Mouse (Mus musculus) E14TG2a.4 (cell line): Measurements from ENCODE around the gene Lzts3.
"Not testable (repeated sequence)": the region's sequence is repeated elsewhere in the genome, so short reads cannot be mapped to it uniquely, and the experiment has no call there.

Experiments used
- H3K27me3 ChIP-seq: 2 replicates; pipeline ENCODE4 v1.6.1; 2014; ENCODE audit warnings: low read length, control low read depth; ENCODE audit not compliant: insufficient read depth
- H3K36me3 ChIP-seq: 2 replicates; pipeline ENCODE4 v1.6.1; 2014; ENCODE audit warnings: low read length, control low read depth; ENCODE audit not compliant: insufficient read depth
- H3K4me1 ChIP-seq: replicated peaks from 2 replicates; pipeline ENCODE4 v1.6.1; 2014; ENCODE audit warnings: low read depth, low read length, control low read depth
- H3K4me3 ChIP-seq: replicated peaks from 2 replicates; pipeline ENCODE4 v1.5.1; 2014; ENCODE audit warnings: mild to moderate bottlenecking, low read length
- H3K9me3 ChIP-seq: 2 replicates; pipeline ENCODE4 v1.6.1; 2014; ENCODE audit warnings: low read length, control low read depth
- CTCF ChIP-seq: conservative IDR thresholded peaks from 2 replicates; pipeline ENCODE4 v1.5.1; 2014; ENCODE audit warnings: low read length
- NANOG ChIP-seq: IDR thresholded peaks from 2 replicates; pipeline ENCODE4 v1.6.1; 2014; ENCODE audit warnings: borderline replicate concordance, low read length, mixed read lengths
- POU5F1 ChIP-seq: IDR thresholded peaks from 2 replicates; pipeline ENCODE4 v1.6.1; 2014; ENCODE audit warnings: low read length, borderline replicate concordance

Gene Lzts3

GRCm38 (mm10) chr2:130663342-130663741 lies 20.7 kb upstream of the Lzts3 start:
- no peaks in the 10 kb centered on the region for H3K9me3 ChIP-seq
- TF ChIP-seq CTCF, result no peak
- TF ChIP-seq POU5F1, result no peak
- no peak for TF ChIP-seq NANOG

GRCm38 (mm10) chr2:130658530-130658929 lies 15.9 kb upstream of the Lzts3 start:
- H3K27me3 ChIP-seq, result no peaks in the 10 kb centered on the region
- H3K9me3 ChIP-seq, result no peaks in the 10 kb centered on the region
- H3K36me3 ChIP-seq, result peaks cover 98% of the 10 kb centered on the region
- peaks cover 19% of the 10 kb centered on the region for H3K4me1 ChIP-seq
- no peak for TF ChIP-seq POU5F1
- H3K4me3 ChIP-seq, result no peak overlapping the region

More at GRCm38 (mm10) chr2:130663342-130663741, 20.7 kb upstream of the Lzts3 start:
- Histone ChIP-seq H3K4me3 (peak overlapping the region; percentile 87), H3K36me3 (peaks cover 51% of the 10 kb centered on the region), H3K27me3 (no peaks in the 10 kb centered on the region), H3K4me1 (peaks cover 44% of the 10 kb centered on the region)

- TF ChIP-seq POU5F1 (no peak), CTCF (no peak)
- Histone ChIP-seq H3K4me3 (no peak overlapping the region), H3K36me3 (peaks cover 97% of the 10 kb centered on the region), H3K4me1 (peaks cover 9% of the 10 kb centered on the region), H3K27me3 (no peaks in the 10 kb centered on the region), H3K9me3 (no peaks in the 10 kb centered on the region)
These were observed 14.9 kb upstream of the Lzts3 start for GRCm38 (mm10) chr2:130657541-130657940.

GRCm38 (mm10) chr2:130656536-130656935 lies 13.9 kb upstream of the Lzts3 start:
- TF ChIP-seq POU5F1, result no peak
- no peak for TF ChIP-seq CTCF
- TF ChIP-seq NANOG, result no peak
- Histone ChIP-seq H3K4me3 (no peak overlapping the region), H3K27me3 (no peaks in the 10 kb centered on the region), H3K4me1 (peaks cover 9% of the 10 kb centered on the region), H3K36me3 (peaks cover 91% of the 10 kb centered on the region), H3K9me3 (no peaks in the 10 kb centered on the region)

- Histone ChIP-seq H3K4me1 (peaks cover 9% of the 10 kb centered on the region), H3K9me3 (no peaks in the 10 kb centered on the region), H3K36me3 (peaks cover 89% of the 10 kb centered on the region), H3K27me3 (no peaks in the 10 kb centered on the region), H3K4me3 (no peak overlapping the region)
- TF ChIP-seq NANOG, result no peak
These were observed 13.2 kb upstream of the Lzts3 start for GRCm38 (mm10) chr2:130655660-130656339.

- peaks cover 4% of the 10 kb centered on the region; the same call in 1 of the 2 replicates for H3K4me1 ChIP-seq
- H3K36me3 ChIP-seq, result peaks cover 76% of the 10 kb centered on the region
- TF ChIP-seq POU5F1 (no peak), NANOG (no peak), CTCF (no peak)
- H3K4me3 ChIP-seq, result no peak overlapping the region
- H3K27me3 ChIP-seq, result no peaks in the 10 kb centered on the region
- no peaks in the 10 kb centered on the region for H3K9me3 ChIP-seq
These were observed 11.2 kb upstream of the Lzts3 start for GRCm38 (mm10) chr2:130653760-130654159.

GRCm38 (mm10) chr2:130653303-130653702 lies 10.7 kb upstream of the Lzts3 start:
- Histone ChIP-seq H3K4me3 (no peak overlapping the region), H3K9me3 (no peaks in the 10 kb centered on the region), H3K27me3 (no peaks in the 10 kb centered on the region), H3K36me3 (peaks cover 72% of the 10 kb centered on the region), H3K4me1 (no peaks in the 10 kb centered on the region)
- TF ChIP-seq POU5F1 (no peak), CTCF (no peak), NANOG (no peak)

- TF ChIP-seq CTCF, result 0 out of 2 replicates have a peak, but pooled peaks have one; percentile 20
- H3K9me3 ChIP-seq, H3K4me3 ChIP-seq, H3K4me1 ChIP-seq, H3K27me3 ChIP-seq: not testable (repeated sequence)
- peaks cover 30% of the 10 kb centered on the region for H3K36me3 ChIP-seq
These were observed 6.4 kb upstream of the Lzts3 start for GRCm38 (mm10) chr2:130649028-130649427.

GRCm38 (mm10) chr2:130645198-130645597 lies 2.6 kb upstream of the Lzts3 start:
- no peak for TF ChIP-seq POU5F1
- TF ChIP-seq CTCF, result no peak
- no peak for TF ChIP-seq NANOG
- peaks cover 2% of the 10 kb centered on the region; the same call in 1 of the 2 replicates for H3K36me3 ChIP-seq
- H3K4me1 ChIP-seq, result peaks cover 16% of the 10 kb centered on the region
- no peak overlapping the region for H3K4me3 ChIP-seq
- H3K9me3 ChIP-seq, result no peaks in the 10 kb centered on the region
- H3K27me3 ChIP-seq, result peaks cover 15% of the 10 kb centered on the region
